8 mouse cellular contexts compared by ENCODE assay signal in genomic region chr10:127744661-127745060, GRCm38 (mm10). TPM values are rescaled to one million over a fixed set of nuclear protein-coding genes. Genes with fewer than 3 reads are reported as not detected.
DNase-seq lines count a peak whose midpoint lies in the region; ATAC-seq and TF ChIP-seq lines count a peak whose summit lies in the region.

No protein-coding gene starts in this region.

- H3K27me3 ChIP-seq in lung, embryonic 14.5 days (ENCODE audit: insufficient read depth, low read length), result no peaks in the 10 kb centered on the region

- peak; percentile 70 for TF ChIP-seq CTCF in lung, embryonic 14.5 days (IDR thresholded peaks at IDR 0.05; ENCODE audit: low read depth)

- intact Hi-C loops in heart, postnatal 36 days (cut with DNase I), result no loop called here

- no peak overlapping the region for H3K27ac ChIP-seq in lung, embryonic 14.5 days (ENCODE audit: low read depth)

- no peak for ATAC-seq in lung, embryonic 14.5 days (ENCODE audit: insufficient read depth)

- no peak overlapping the region for H3K9ac ChIP-seq in lung, embryonic 14.5 days

- H3K36me3 ChIP-seq in lung, embryonic 14.5 days (ENCODE audit: insufficient read depth), result peaks cover 71% of the 10 kb centered on the region

- H3K4me2 ChIP-seq in lung, embryonic 14.5 days, result no peak overlapping the region

- DNase-seq in heart, postnatal 36 days, result peak; percentile 42 to 57
- DNase-seq in heart, adult 11 months, result no peak
- DNase-seq in 416B (ENCODE audit: low read depth), result peak; percentile 54
- peak; percentile 68 for DNase-seq in ES-CJ7 (ENCODE audit: low read depth, low spot score)
- peak; percentile 7 for DNase-seq in embryo, embryonic 11.5 days (ENCODE audit: low read depth, low spot score)
- DNase-seq in lung, embryonic 14.5 days, result peak; percentile 65
- DNase-seq in thymus, postnatal 36 days, result peak; percentile 39 to 46
- no peak for DNase-seq in layer of hippocampus, adult 9-11 months

- H3K4me1 ChIP-seq in lung, embryonic 14.5 days (ENCODE audit: insufficient read depth), result peaks cover 12% of the 10 kb centered on the region; the same call in 1 of the 2 replicates

- WGBS in lung, embryonic 14.5 days, result 63% methylated on average over 5 of the region's 5 CpGs

- no peak overlapping the region for H3K4me3 ChIP-seq in lung, embryonic 14.5 days (ENCODE audit: low read depth, low read length)

- H3K9me3 ChIP-seq in lung, embryonic 14.5 days (ENCODE audit: low read depth, low read length), result no peaks in the 10 kb centered on the region

RNA-seq across cellular contexts. Expression of gene Zbtb39, which starts 5.3 kb away (rescaled TPM):
- total RNA-seq in heart, postnatal 36 days (2021), result 1 to 10 TPM; 6.8 to 7.8 TPM
- polyA plus RNA-seq in lung, embryonic 14.5 days (2014; fragmentation: Nextera tagmentation; extraction: Ambion mirVana), result 4.2 and 4.4 TPM in 2 replicates

RNA-seq across cellular contexts. Expression of gene Gpr182, which starts 6.9 kb away (rescaled TPM):
- 1 to 10 TPM; 3.5 to 4.0 TPM for total RNA-seq in heart, postnatal 36 days (2021)
- polyA plus RNA-seq in lung, embryonic 14.5 days (2014; fragmentation: Nextera tagmentation; extraction: Ambion mirVana), result 2.6 and 3.2 TPM in 2 replicates

RNA-seq across cellular contexts. Expression of gene Rdh1, which starts 14.9 kb away (rescaled TPM):
- under 1 TPM in 1 of 2 experiments, not detected in 1; 0.08 TPM for total RNA-seq in heart, postnatal 36 days (2021)
- 0.04 TPM in 1 of 2 replicates, not detected in the other for polyA plus RNA-seq in lung, embryonic 14.5 days (2014; fragmentation: Nextera tagmentation; extraction: Ambion mirVana)

RNA-seq across cellular contexts. Expression of gene Rdh16f1, which starts 14.9 kb away (rescaled TPM):
- under 1 TPM in 1 of 2 experiments, not detected in 1; 0.11 TPM for total RNA-seq in heart, postnatal 36 days (2021)
- polyA plus RNA-seq in lung, embryonic 14.5 days (2014; fragmentation: Nextera tagmentation; extraction: Ambion mirVana), result not detected in 2 replicates

RNA-seq across cellular contexts. Expression of gene Tac2, which starts 20.4 kb away (rescaled TPM):
- total RNA-seq in heart, postnatal 36 days (2021), result not detected
- not detected in 2 replicates for polyA plus RNA-seq in lung, embryonic 14.5 days (2014; fragmentation: Nextera tagmentation; extraction: Ambion mirVana)

Comparison
In these comparisons a context has a peak if more than half of its experiments do, and no peak if none do; other contexts are left out.
1. DNase-seq: peak in heart, postnatal 36 days (2 of 2), 416B (single experiment), ES-CJ7 (single experiment), embryo, embryonic 11.5 days (single experiment), lung, embryonic 14.5 days (single experiment) and thymus, postnatal 36 days (2 of 2); none in heart, adult 11 months (single experiment) and layer of hippocampus, adult 9-11 months (single experiment).